Mouse (Mus musculus) retina, postnatal 1 day (tissue): ENCODE results near the gene Anapc15-ps.

Experiments
- DNase-seq: peaks from one replicate; pipeline ENCODE4 v3.0.0-alpha.2; 2012

Gene Anapc15-ps

GRCm38 (mm10) chr10:95625300-95625699, 48.0 kb downstream of the Anapc15-ps start:
- DNase-seq = no peak

- peak; percentile 57 for DNase-seq
Observed at GRCm38 (mm10) chr10:95624007-95624406, 49.2 kb downstream of the Anapc15-ps start.

GRCm38 (mm10) chr10:95623518-95623905, 49.7 kb downstream of the Anapc15-ps start:
- no peak for DNase-seq
